ENCODE assay signal across 22 mouse cellular contexts in the genomic region with DNA sequence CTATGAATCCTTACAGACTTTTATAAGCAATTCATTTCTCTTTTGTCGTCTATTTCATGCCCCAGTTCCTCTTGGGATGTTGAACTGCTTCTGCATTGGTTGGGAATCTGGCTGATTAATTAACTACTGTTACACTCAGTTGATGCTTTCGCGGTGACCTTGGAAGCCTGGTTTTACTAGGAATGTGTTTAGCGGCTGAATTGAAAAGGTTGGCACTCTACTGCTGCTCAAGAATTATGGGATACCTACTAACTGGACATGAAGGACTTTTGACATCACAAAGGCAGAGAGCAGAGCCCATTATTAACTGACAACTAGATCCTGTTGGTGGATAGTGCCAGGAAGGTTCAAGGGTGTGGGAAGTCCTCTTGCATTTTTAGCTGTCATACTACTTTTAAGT.
DNase-seq lines count a peak whose midpoint lies in the region; ATAC-seq and TF ChIP-seq lines count a peak whose summit lies in the region.
"Had no signal": no experiment of that assay in that cellular context is flagged by ENCODE, and none has a peak within 500 bp of the region (broad histone marks: within the 10 kb centered on the region; RNA-seq: fewer than 3 reads in every experiment).

No protein-coding gene starts in this region.

- peak; percentile 7 for DNase-seq in kidney, adult 2 months
- DNase-seq in kidney, postnatal 10 days = no peak
- DNase-seq in Muller cell, postnatal 12 days (ENCODE audit: inconsistent ontology term) = peak; percentile 91
- no peak for DNase-seq in Patski (ENCODE audit: low read depth, low spot score)
- peak; percentile 49 for DNase-seq in retina, postnatal 1 day
- no peak for DNase-seq in layer of hippocampus, adult 11-12 months (ENCODE audit: low spot score)
- DNase-seq: adrenal gland, adult 2 months; adrenal gland, postnatal 10 days; adrenal gland, postnatal 25 days; cerebellum, adult 11 months; cerebellum, adult 18-20 months; cerebellum, adult 8-10 months; cerebellum, adult 9-11 months; cerebellum, postnatal 14 days; cerebellum, postnatal 36 days; embryo, embryonic 11 days; forebrain, postnatal 0 days had no signal

- CTCF ChIA-PET in Patski (lab: Charles Lee) = interaction anchor here (0.6 to 1.5 kb wide), 3 partner anchors 12 to 30 kb away, joined by 3 read pairs; no protein-coding TSS in a partner anchor

- TF ChIP-seq CTCF in kidney, adult 2 months (conservative IDR thresholded peaks at IDR 0.05; ENCODE audit: insufficient read depth, insufficient read length, low read depth, low read length) = no peak
- no peak for TF ChIP-seq CTCF in Patski (IDR thresholded peaks at IDR 0.05)

- in situ Hi-C loops in Patski (cut with MboI; ENCODE audit: low pct_unique_long_range_greater_than_20kb) = no loop called here

- H3K27ac ChIP-seq in kidney, adult 2 months (ENCODE audit: insufficient read depth, low read depth, low read length) = no peak overlapping the region
- H3K27ac ChIP-seq: embryonic facial prominence, embryonic 13.5 days; embryonic facial prominence, embryonic 15.5 days; forebrain, embryonic 13.5 days; forebrain, embryonic 15.5 days had no signal

- no peaks in the 10 kb centered on the region for H3K4me1 ChIP-seq in kidney, adult 2 months (ENCODE audit: control insufficient read depth, insufficient read depth, low read length)
- H3K4me1 ChIP-seq: embryonic facial prominence, embryonic 13.5 days; embryonic facial prominence, embryonic 15.5 days; forebrain, embryonic 13.5 days; forebrain, embryonic 15.5 days had no signal

- H3K36me3 ChIP-seq in kidney, adult 2 months (ENCODE audit: control insufficient read depth, insufficient read depth, low read length) = no peaks in the 10 kb centered on the region
- H3K36me3 ChIP-seq: embryonic facial prominence, embryonic 13.5 days; embryonic facial prominence, embryonic 15.5 days; forebrain, embryonic 15.5 days had no signal

- 79% methylated on average over 4 of the region's 4 CpGs for WGBS in kidney, adult 2 months

- ATAC-seq in Patski = peak; percentile 37
- no peak for ATAC-seq in erythroblast, adult 5-6 weeks (replicated peaks; ENCODE audit: low FRiP score, poor library complexity, severe bottlenecking)
- ATAC-seq: forebrain, embryonic 13.5 days; forebrain, embryonic 15.5 days; forebrain, postnatal 0 days had no signal

- no peaks in the 10 kb centered on the region for H3K27me3 ChIP-seq in kidney, adult 2 months (replicated peaks; ENCODE audit: control insufficient read depth, insufficient read depth, low read length)
- no peaks in the 10 kb centered on the region for H3K27me3 ChIP-seq in Patski
- H3K27me3 ChIP-seq: embryonic facial prominence, embryonic 13.5 days; embryonic facial prominence, embryonic 15.5 days; forebrain, embryonic 13.5 days; forebrain, embryonic 15.5 days had no signal

- H3K4me3 ChIP-seq in kidney, adult 2 months (ENCODE audit: insufficient read depth, low read depth, low read length) = no peak overlapping the region
- H3K4me3 ChIP-seq: embryonic facial prominence, embryonic 13.5 days; embryonic facial prominence, embryonic 15.5 days; forebrain, embryonic 13.5 days; forebrain, embryonic 15.5 days had no signal

- no peak for TF ChIP-seq POLR2A in kidney, adult 2 months (IDR thresholded peaks at IDR 0.05; ENCODE audit: low read depth, low read length)

- POLR2A ChIA-PET in Patski (lab: Charles Lee) = no interaction called here

Comparison
In these comparisons a context has a peak if more than half of its experiments do, and no peak if none do; other contexts are left out.
1. DNase-seq: peak in kidney, adult 2 months (single experiment), Muller cell, postnatal 12 days (single experiment) and retina, postnatal 1 day (single experiment); none in kidney, postnatal 10 days (single experiment), Patski (single experiment) and layer of hippocampus, adult 11-12 months (single experiment).